Mouse (Mus musculus) cortical plate, adult 2 months (tissue): ENCODE measurements around the gene Clstn2.

Experiments used
- CTCF ChIP-seq: fragments of 200-500 bp; IDR thresholded peaks from 2 replicates; pipeline ENCODE4 v1.5.1; 2011; ENCODE audit warnings: mild to moderate bottlenecking, control low read depth, low read length; ENCODE audit not compliant: insufficient read depth; ENCODE audit errors: extremely low read depth
- POLR2A ChIP-seq: fragments of 200-500 bp; IDR thresholded peaks from 2 replicates; pipeline ENCODE4 v1.6.1; 2011; ENCODE audit warnings: mild to moderate bottlenecking, low read length, control low read depth; ENCODE audit not compliant: insufficient read depth; ENCODE audit errors: extremely low read depth

- TF ChIP-seq POLR2A (no peak), CTCF (no peak)
Observed at GRCm38 (mm10) chr9:98019876-98020275, 13.1 kb downstream of the Clstn2 start.
